Mouse (Mus musculus) neural tube, embryonic 15.5 days (tissue): ENCODE measurements at regions not wholly inside any gene's neighbourhood (a gene's known extent, or its start where the extent isn't known, plus 50 kb on each side); places are given as distances from the start of the nearest gene placed in this dataset.

Source experiments
- ATAC-seq: fragments of 200-750 bp; cut with Nextera tagmentation; 2 replicates; pipeline ENCODE4 v1.8.0; 2017; ENCODE audit warnings: mild to moderate bottlenecking, moderate TSS enrichment, moderate library complexity; ENCODE audit not compliant: low FRiP score
- H3K27ac ChIP-seq: fragments of 300-500 bp; sonication (generic); replicated peaks from 2 replicates; pipeline ENCODE4 v1.5.1; 2015; ENCODE audit warnings: mild to moderate bottlenecking, inconsistent platforms
- H3K27me3 ChIP-seq: fragments of 300-500 bp; sonication (generic); replicated peaks from 2 replicates; pipeline ENCODE4 v1.6.1; 2015; ENCODE audit warnings: inconsistent platforms
- H3K36me3 ChIP-seq: fragments of 300-500 bp; sonication (generic); 2 replicates; pipeline ENCODE4 v1.6.1; 2015; ENCODE audit warnings: inconsistent platforms
- H3K4me1 ChIP-seq: fragments of 300-500 bp; sonication (generic); 2 replicates; pipeline ENCODE4 v1.6.1; 2015; ENCODE audit warnings: inconsistent platforms
- H3K4me2 ChIP-seq: fragments of 300-500 bp; sonication (generic); 2 replicates; pipeline ENCODE4 v1.6.1; 2015; ENCODE audit warnings: inconsistent platforms, mild to moderate bottlenecking, moderate library complexity
- H3K4me3 ChIP-seq: fragments of 300-500 bp; sonication (generic); replicated peaks from 2 replicates; pipeline ENCODE4 v1.5.1; 2015; ENCODE audit warnings: mild to moderate bottlenecking, inconsistent platforms
- H3K9ac ChIP-seq: fragments of 300-500 bp; sonication (generic); replicated peaks from 2 replicates; pipeline ENCODE4 v1.6.1; 2015; ENCODE audit warnings: mild to moderate bottlenecking, inconsistent platforms
- H3K9me3 ChIP-seq: fragments of 300-500 bp; sonication (generic); replicated peaks from 2 replicates; pipeline ENCODE4 v1.6.1; 2016; ENCODE audit warnings: inconsistent platforms
- WGBS: fragments of 180-500 bp; shearing (Covaris S2); methylation state at CpG from one replicate; pipeline ENCODE4 v1.1.7; 2015; ENCODE audit warnings: mixed read lengths; 5-methylcytosine and 5-hydroxymethylcytosine counted together

DNA sequence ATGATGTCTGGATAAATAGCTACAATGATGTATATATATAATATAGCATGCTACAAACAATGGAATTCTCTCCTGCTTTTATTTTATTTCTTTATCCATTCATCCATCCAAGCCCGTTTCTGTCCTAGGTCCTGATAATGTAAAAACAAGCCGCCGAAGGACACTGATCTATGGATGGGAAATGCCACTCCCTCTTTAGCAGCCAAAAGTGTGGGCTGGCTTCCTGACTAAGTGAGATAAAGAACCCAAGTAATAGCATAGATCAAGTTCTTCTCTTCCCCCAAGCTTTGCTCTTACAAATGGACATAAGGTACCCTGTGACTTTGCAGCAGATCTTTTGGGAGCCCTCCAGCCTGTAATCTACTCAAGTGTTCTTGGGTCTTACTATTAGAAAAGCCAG is 81.3 kb upstream of the Onecut1 start:
- 84% methylated on average over 3 of the region's 3 CpGs for WGBS
- Histone ChIP-seq H3K27me3 (no peaks in the 10 kb centered on the region), H3K27ac (no peak overlapping the region), H3K4me3 (no peak overlapping the region), H3K4me1 (peaks cover 4% of the 10 kb centered on the region; the same call in 1 of the 2 replicates), H3K36me3 (no peaks in the 10 kb centered on the region), H3K4me2 (no peak overlapping the region), H3K9me3 (no peaks in the 10 kb centered on the region), H3K9ac (no peak overlapping the region)
- ATAC-seq = no peak

DNA sequence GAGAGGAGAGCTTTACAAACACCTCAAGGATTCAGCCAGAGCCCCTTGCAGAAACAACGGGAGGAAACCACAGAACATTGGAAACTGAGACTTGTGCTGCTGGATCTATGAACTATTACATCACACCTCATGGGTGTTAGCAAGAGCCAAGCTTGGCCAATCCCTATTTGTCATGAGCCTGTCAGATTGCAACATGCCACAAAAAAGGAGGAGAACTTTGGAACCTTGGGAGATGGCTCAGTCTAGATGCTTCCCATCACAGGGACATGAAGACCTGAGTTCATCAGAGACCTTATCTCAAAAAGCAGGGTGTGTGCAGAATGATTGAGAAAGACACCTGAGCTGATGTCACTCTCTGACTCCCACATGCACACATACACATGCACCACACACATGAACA is 68.3 kb upstream of the Onecut1 start:
- no peak for ATAC-seq
- no peaks in the 10 kb centered on the region for H3K36me3 ChIP-seq
- H3K27me3 ChIP-seq = no peaks in the 10 kb centered on the region
- no peak overlapping the region for H3K27ac ChIP-seq
- peaks cover 7% of the 10 kb centered on the region; the same call in 1 of the 2 replicates for H3K4me1 ChIP-seq
- WGBS = 85% methylated on average over 1 of the region's 1 CpGs
- H3K4me2 ChIP-seq = no peak overlapping the region
- no peak overlapping the region for H3K4me3 ChIP-seq
- no peak overlapping the region for H3K9ac ChIP-seq
- H3K9me3 ChIP-seq = no peaks in the 10 kb centered on the region

DNA sequence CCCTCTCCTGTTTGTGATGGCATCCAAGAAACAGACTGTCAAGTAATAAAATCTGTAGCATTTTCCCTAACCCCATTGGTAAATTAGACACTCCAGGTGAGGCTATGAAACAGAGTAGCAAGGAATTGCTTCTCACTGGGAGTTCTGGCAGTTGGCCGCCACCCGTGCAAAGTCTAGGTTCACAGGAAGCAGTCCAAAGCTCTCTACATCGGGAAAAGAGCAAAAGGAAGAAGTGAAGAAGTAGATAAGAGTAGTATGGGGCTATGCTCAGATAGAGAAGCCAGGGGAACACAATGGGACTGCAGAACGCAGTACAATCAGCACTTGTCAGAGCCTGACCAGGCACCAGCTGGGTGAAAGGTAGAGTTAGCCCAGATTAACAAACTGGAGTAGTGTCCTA is 65.7 kb upstream of the Onecut1 start:
- Histone ChIP-seq H3K36me3 (no peaks in the 10 kb centered on the region), H3K4me3 (no peak overlapping the region), H3K27me3 (no peaks in the 10 kb centered on the region), H3K4me1 (peaks cover 7% of the 10 kb centered on the region; the same call in 1 of the 2 replicates), H3K9ac (no peak overlapping the region), H3K27ac (no peak overlapping the region), H3K4me2 (no peak overlapping the region), H3K9me3 (no peaks in the 10 kb centered on the region)
- 81% methylated on average over 4 of the region's 4 CpGs for WGBS
- ATAC-seq = no peak

DNA sequence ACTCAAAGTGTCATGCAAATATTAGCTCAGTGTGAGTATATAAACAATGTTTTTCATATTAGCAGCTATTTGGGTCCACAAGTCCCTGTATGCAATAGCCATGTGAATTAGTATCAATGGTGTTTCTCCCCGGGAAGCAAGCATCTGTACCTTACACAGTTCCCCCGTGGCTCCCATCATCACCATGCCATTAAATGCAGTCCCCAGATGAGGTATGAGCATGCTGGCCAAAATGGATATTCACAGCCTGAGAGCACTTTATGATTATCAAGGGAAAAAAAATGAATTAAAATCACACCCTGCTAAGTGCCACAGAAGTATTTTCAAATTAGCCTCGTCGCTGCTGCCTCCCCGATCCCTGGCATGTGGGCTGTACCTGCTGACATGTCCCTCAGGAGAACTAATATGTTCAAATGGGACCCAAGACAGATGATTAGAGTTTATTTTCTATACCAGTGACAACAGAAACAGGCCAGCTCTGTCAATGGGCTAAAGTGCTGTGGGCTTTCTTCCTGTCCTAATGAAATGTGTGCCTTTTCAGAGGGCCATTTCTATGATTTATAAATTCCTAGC is 64.4 kb upstream of the Onecut1 start:
- Histone ChIP-seq H3K36me3 (no peaks in the 10 kb centered on the region), H3K9ac (no peak overlapping the region), H3K27me3 (no peaks in the 10 kb centered on the region), H3K4me3 (no peak overlapping the region), H3K27ac (no peak overlapping the region), H3K4me1 (peaks cover 7% of the 10 kb centered on the region; the same call in 1 of the 2 replicates), H3K4me2 (no peak overlapping the region), H3K9me3 (no peaks in the 10 kb centered on the region)
- 28% methylated on average over 5 of the region's 5 CpGs for WGBS
- ATAC-seq = peak; percentile 41

DNA sequence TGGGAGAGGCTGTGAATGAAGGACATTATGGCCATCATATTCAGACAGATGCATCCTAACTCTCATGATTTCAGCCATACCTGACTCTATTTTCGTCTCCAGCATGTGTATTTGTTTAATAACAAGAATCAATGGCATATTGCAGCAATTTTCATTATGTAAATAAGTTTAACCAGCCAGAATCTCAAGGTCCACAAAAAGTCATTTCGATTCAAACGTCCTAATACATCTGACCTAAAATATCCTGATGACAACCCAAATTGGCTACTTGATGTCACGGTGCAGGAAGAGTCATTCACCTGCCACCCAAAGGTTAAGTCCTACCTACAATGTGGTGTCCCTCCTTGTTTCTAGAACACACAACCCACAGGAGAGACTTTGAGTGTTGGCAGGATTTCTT is 60.6 kb upstream of the Onecut1 start:
- H3K36me3 ChIP-seq = no peaks in the 10 kb centered on the region
- H3K4me3 ChIP-seq = no peak overlapping the region
- no peak overlapping the region for H3K4me2 ChIP-seq
- H3K27ac ChIP-seq = no peak overlapping the region
- H3K27me3 ChIP-seq = no peaks in the 10 kb centered on the region
- H3K4me1 ChIP-seq = peaks cover 7% of the 10 kb centered on the region; the same call in 1 of the 2 replicates
- no peaks in the 10 kb centered on the region for H3K9me3 ChIP-seq
- no peak for ATAC-seq
- WGBS = 82% methylated on average over 4 of the region's 4 CpGs
- no peak overlapping the region for H3K9ac ChIP-seq

DNA sequence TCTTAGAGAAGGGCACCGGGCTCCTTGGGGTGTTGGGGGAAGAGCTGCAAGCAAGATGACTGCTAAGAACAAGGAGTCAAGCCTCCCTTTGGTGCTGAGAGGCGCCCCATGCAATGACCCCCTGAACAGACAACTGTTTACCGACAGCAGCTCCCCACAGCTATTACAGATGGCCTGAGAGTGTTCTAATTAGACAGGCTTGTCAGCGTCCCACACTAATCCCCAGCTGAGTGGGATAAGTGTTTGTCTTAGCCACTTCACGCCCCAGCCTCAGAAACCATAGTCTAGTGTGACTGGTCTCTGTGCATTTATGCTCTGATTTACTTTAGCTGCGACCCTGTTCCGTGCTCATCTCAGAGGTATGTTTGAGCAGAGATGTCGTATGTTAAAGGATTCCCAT is 50.3 kb upstream of the Onecut1 start:
- no peaks in the 10 kb centered on the region for H3K27me3 ChIP-seq
- no peak overlapping the region for H3K9ac ChIP-seq
- no peak for ATAC-seq
- 22% methylated on average over 8 of the region's 8 CpGs for WGBS
- no peak overlapping the region for H3K27ac ChIP-seq
- H3K4me3 ChIP-seq = no peak overlapping the region
- no peaks in the 10 kb centered on the region for H3K9me3 ChIP-seq
- H3K4me1 ChIP-seq = peaks cover 6% of the 10 kb centered on the region
- H3K4me2 ChIP-seq = no peak overlapping the region
- H3K36me3 ChIP-seq = no peaks in the 10 kb centered on the region
